Mouse (Mus musculus) small intestine, adult 2 months (tissue): ENCODE data around the gene Slc9a3r2.
"Not testable (repeated sequence)": the region's sequence is repeated elsewhere in the genome, so short reads cannot be mapped to it uniquely, and the experiment has no call there.

Experiments used
- CTCF ChIP-seq: fragments of 200-500 bp; IDR thresholded peaks from 2 replicates; pipeline ENCODE4 v1.5.1; 2012; ENCODE audit warnings: low read depth, mild to moderate bottlenecking, control low read depth, inconsistent platforms, low read length, moderate library complexity, mixed read lengths; ENCODE audit not compliant: insufficient replicate concordance, insufficient read length; ENCODE audit errors: extremely low read depth
- POLR2A ChIP-seq: fragments of 200-500 bp; IDR thresholded peaks from 2 replicates; pipeline ENCODE4 v1.6.1; 2012; ENCODE audit warnings: low read depth, mild to moderate bottlenecking, control low read depth, inconsistent platforms, low read length, moderate library complexity

DNA sequence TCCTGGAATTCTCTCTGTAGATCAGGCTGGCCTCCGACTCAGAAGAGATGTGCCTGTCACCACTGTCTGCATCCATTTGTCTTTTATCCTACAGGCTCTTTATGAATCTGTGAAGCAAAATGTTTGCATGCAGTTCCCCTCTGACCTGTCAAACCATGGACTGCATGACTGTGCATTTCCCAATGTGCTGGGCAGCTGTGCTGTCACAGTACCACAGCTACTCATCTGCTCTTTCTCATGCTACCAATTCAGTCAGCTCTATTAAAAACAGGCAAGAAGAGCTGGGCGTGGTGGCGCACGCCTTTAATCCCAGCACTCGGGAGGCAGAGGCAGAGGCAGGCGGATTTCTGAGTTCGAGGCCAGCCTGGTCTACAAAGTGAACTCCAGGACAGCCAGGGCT lies 16.9 kb upstream of the Slc9a3r2 start:
- TF ChIP-seq CTCF, POLR2A: not testable (repeated sequence)
